Comparison of ENCODE assay signal across 15 mouse cellular contexts in the genomic region with DNA sequence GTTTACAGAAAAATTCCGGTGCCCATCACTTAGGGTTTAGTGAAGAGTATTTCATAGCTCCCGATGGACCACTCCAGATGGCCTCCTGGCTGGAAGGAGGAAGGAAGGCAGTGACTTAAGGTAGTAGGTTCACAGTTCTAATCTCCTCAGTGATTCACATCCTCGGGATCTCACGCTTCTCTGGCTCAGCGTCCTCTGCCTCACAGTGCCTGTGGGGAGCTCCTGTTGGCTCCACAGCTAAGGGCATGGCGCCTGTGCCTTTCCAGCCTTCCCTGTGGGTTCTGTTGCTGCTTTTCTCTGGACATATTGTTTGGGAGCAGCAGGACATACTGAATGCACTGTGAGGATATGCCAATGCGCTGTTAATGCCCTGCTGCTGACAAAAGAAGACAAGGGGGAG. TPM values are rescaled to one million over a fixed set of nuclear protein-coding genes. Genes with fewer than 3 reads are reported as not detected.
A peak's percentile ranks its signal among the peaks of the same experiment; 100 is the strongest.
DNase-seq lines count a peak whose midpoint lies in the region; ATAC-seq and TF ChIP-seq lines count a peak whose summit lies in the region.
"Had no signal": no experiment of that assay in that cellular context is flagged by ENCODE, and none has a peak within 500 bp of the region (broad histone marks: within the 10 kb centered on the region; RNA-seq: fewer than 3 reads in every experiment).

No protein-coding gene starts in this region.

- TF ChIP-seq CTCF in hindbrain, postnatal 0 days (IDR thresholded peaks at IDR 0.05; ENCODE audit: low read depth), result no peak
- no peak for TF ChIP-seq CTCF in forebrain, postnatal 0 days (IDR thresholded peaks at IDR 0.05; ENCODE audit: low read depth)
- no peak for TF ChIP-seq CTCF in left cerebral cortex, adult 2 months (IDR thresholded peaks at IDR 0.05)

- ATAC-seq in hindbrain, embryonic 14.5 days (ENCODE audit: low FRiP score), result no peak
- no peak for ATAC-seq in hindbrain, postnatal 0 days
- no peak for ATAC-seq in forebrain, postnatal 0 days
- ATAC-seq: forebrain, embryonic 15.5 days; Patski had no signal

- WGBS in hindbrain, embryonic 14.5 days, result 39% methylated on average over 7 of the region's 7 CpGs
- WGBS in hindbrain, postnatal 0 days, result 24% methylated on average over 7 of the region's 7 CpGs
- WGBS in embryonic facial prominence, embryonic 10.5 days, result 57% methylated on average over 7 of the region's 7 CpGs
- 42% methylated on average over 7 of the region's 7 CpGs for WGBS in forebrain, postnatal 0 days

- H3K27ac ChIP-seq in hindbrain, embryonic 14.5 days, result peak overlapping the region; percentile 6; the same call in 1 of the 2 replicates
- H3K27ac ChIP-seq in hindbrain, postnatal 0 days, result no peak overlapping the region
- H3K27ac ChIP-seq in brown adipose tissue, adult 24 weeks (replicated peaks; ENCODE audit: low read depth, low read length), result peak overlapping the region; percentile 7; the same call in 1 of the 2 replicates
- 0 out of 2 replicates have a peak overlapping the region, but pooled peaks have one; percentile 19 for H3K27ac ChIP-seq in embryonic facial prominence, embryonic 10.5 days (replicated peaks)
- no peak overlapping the region for H3K27ac ChIP-seq in forebrain, postnatal 0 days (ENCODE audit: low read depth, low read length)
- H3K27ac ChIP-seq in left cerebral cortex, adult 2 months, result no peak overlapping the region
- H3K27ac ChIP-seq: forebrain, embryonic 15.5 days; hindbrain, embryonic 12.5 days; layer of hippocampus, adult 2 months; limb, embryonic 12.5 days; liver, embryonic 13.5 days had no signal

- no peak overlapping the region for H3K4me2 ChIP-seq in hindbrain, embryonic 14.5 days (replicated peaks)
- H3K4me2 ChIP-seq in hindbrain, postnatal 0 days (ENCODE audit: low read depth, low read length), result no peak overlapping the region
- H3K4me2 ChIP-seq in forebrain, postnatal 0 days (ENCODE audit: low read depth), result no peak overlapping the region
- H3K4me2 ChIP-seq: forebrain, embryonic 15.5 days; hindbrain, embryonic 12.5 days; limb, embryonic 12.5 days; liver, embryonic 13.5 days had no signal

- no peaks in the 10 kb centered on the region for H3K36me3 ChIP-seq in hindbrain, embryonic 14.5 days (replicated peaks; ENCODE audit: control insufficient read depth, insufficient read depth)
- no peaks in the 10 kb centered on the region for H3K36me3 ChIP-seq in hindbrain, postnatal 0 days (ENCODE audit: insufficient read depth, low read length)
- no peaks in the 10 kb centered on the region for H3K36me3 ChIP-seq in embryonic facial prominence, embryonic 10.5 days (replicated peaks)
- H3K36me3 ChIP-seq in forebrain, postnatal 0 days (ENCODE audit: insufficient read depth), result no peaks in the 10 kb centered on the region
- H3K36me3 ChIP-seq: forebrain, embryonic 15.5 days; hindbrain, embryonic 12.5 days; limb, embryonic 12.5 days; liver, embryonic 13.5 days had no signal

- H3K9ac ChIP-seq in hindbrain, embryonic 14.5 days, result no peak overlapping the region
- no peak overlapping the region for H3K9ac ChIP-seq in hindbrain, postnatal 0 days (replicated peaks; ENCODE audit: low read length)
- no peak overlapping the region for H3K9ac ChIP-seq in forebrain, postnatal 0 days
- H3K9ac ChIP-seq: forebrain, embryonic 15.5 days; hindbrain, embryonic 12.5 days; limb, embryonic 12.5 days; liver, embryonic 13.5 days had no signal

- H3K27me3 ChIP-seq in hindbrain, embryonic 14.5 days (ENCODE audit: control insufficient read depth, insufficient read depth, low read length), result no peaks in the 10 kb centered on the region
- no peaks in the 10 kb centered on the region for H3K27me3 ChIP-seq in hindbrain, postnatal 0 days (ENCODE audit: insufficient read depth, low read length)
- no peaks in the 10 kb centered on the region; the same call in 1 of the 2 replicates for H3K27me3 ChIP-seq in embryonic facial prominence, embryonic 10.5 days (replicated peaks; ENCODE audit: low read depth, poor library complexity, severe bottlenecking)
- H3K27me3 ChIP-seq in forebrain, postnatal 0 days (ENCODE audit: insufficient read depth, low read length), result no peaks in the 10 kb centered on the region
- H3K27me3 ChIP-seq: forebrain, embryonic 15.5 days; hindbrain, embryonic 12.5 days; limb, embryonic 12.5 days; liver, embryonic 13.5 days; Patski had no signal

- DNase-seq in hindbrain, embryonic 14.5 days (ENCODE audit: low spot score), result no peak
- DNase-seq in hindbrain, postnatal 0 days (ENCODE audit: low spot score), result no peak
- DNase-seq in cerebellum, adult 18-20 months, result peak; percentile 67 to 72
- no peak for DNase-seq in embryonic facial prominence, embryonic 10.5 days (ENCODE audit: low spot score)
- no peak for DNase-seq in forebrain, postnatal 0 days
- no peak for DNase-seq in left cerebral cortex, adult 2 months (ENCODE audit: extremely low spot score in 1 of 2, low spot score in 2 of 2)
- DNase-seq: liver, embryonic 13.5 days; lung, postnatal 10 days had no signal

- intact Hi-C loops in left cerebral cortex, adult 2 months (cut with DNase I), result no loop called here

- H3K4me1 ChIP-seq in hindbrain, embryonic 14.5 days (replicated peaks; ENCODE audit: control insufficient read depth, insufficient read depth, low read length), result peaks cover 6% of the 10 kb centered on the region; the same call in 1 of the 2 replicates
- peaks cover 5% of the 10 kb centered on the region for H3K4me1 ChIP-seq in hindbrain, postnatal 0 days (ENCODE audit: insufficient read depth, low read length)
- H3K4me1 ChIP-seq in brown adipose tissue, adult 24 weeks (ENCODE audit: control insufficient read depth, insufficient read depth, insufficient read length, low read length), result peaks cover 12% of the 10 kb centered on the region
- H3K4me1 ChIP-seq in embryonic facial prominence, embryonic 10.5 days, result peaks cover 26% of the 10 kb centered on the region
- peaks cover 9% of the 10 kb centered on the region; the same call in 1 of the 2 replicates for H3K4me1 ChIP-seq in forebrain, postnatal 0 days (ENCODE audit: insufficient read depth)

- H3K9me3 ChIP-seq in hindbrain, embryonic 14.5 days (ENCODE audit: control insufficient read depth, low read length), result no peaks in the 10 kb centered on the region
- no peaks in the 10 kb centered on the region for H3K9me3 ChIP-seq in hindbrain, postnatal 0 days (ENCODE audit: low read length)
- H3K9me3 ChIP-seq in embryonic facial prominence, embryonic 10.5 days, result no peaks in the 10 kb centered on the region
- no peaks in the 10 kb centered on the region for H3K9me3 ChIP-seq in forebrain, postnatal 0 days (ENCODE audit: low read length)
- H3K9me3 ChIP-seq: forebrain, embryonic 15.5 days; hindbrain, embryonic 12.5 days; limb, embryonic 12.5 days; liver, embryonic 13.5 days had no signal

- no peak overlapping the region for H3K4me3 ChIP-seq in hindbrain, embryonic 14.5 days (replicated peaks; ENCODE audit: low read length)
- no peak overlapping the region for H3K4me3 ChIP-seq in hindbrain, postnatal 0 days (ENCODE audit: low read length)
- H3K4me3 ChIP-seq in brown adipose tissue, adult 24 weeks (ENCODE audit: insufficient read depth, low read depth, low read length), result no peak overlapping the region
- no peak overlapping the region for H3K4me3 ChIP-seq in embryonic facial prominence, embryonic 10.5 days
- no peak overlapping the region for H3K4me3 ChIP-seq in forebrain, postnatal 0 days (ENCODE audit: low read depth, low read length)
- H3K4me3 ChIP-seq in left cerebral cortex, adult 2 months, result no peak overlapping the region
- H3K4me3 ChIP-seq: erythroblast, embryonic 14.5 days; forebrain, embryonic 15.5 days; hindbrain, embryonic 12.5 days; layer of hippocampus, adult 2 months; limb, embryonic 12.5 days; liver, embryonic 13.5 days had no signal

RNA-seq across cellular contexts. Expression of a gene that starts 54.8 kb away (rescaled TPM):
- polyA plus RNA-seq in hindbrain, embryonic 14.5 days (2014; fragmentation: Nextera tagmentation; extraction: Ambion mirVana), result 28.6 and 29.4 TPM in 2 replicates
- 106 and 264 TPM in 2 replicates for total RNA-seq in hindbrain, postnatal 0 days (2014; rRNA removed)
- polyA plus RNA-seq in hindbrain, postnatal 0 days (2015; fragmentation: Nextera tagmentation; extraction: Ambion mirVana), result 33.0 and 33.2 TPM in 2 replicates
- polyA plus RNA-seq in brown adipose tissue, adult 24 weeks (2012; ENCODE audit: insufficient read depth, insufficient read length, missing spikeins), result 4.0 and 6.3 TPM in 2 replicates
- polyA plus RNA-seq in embryonic facial prominence, embryonic 10.5 days (2016; fragmentation: Nextera tagmentation; extraction: Ambion mirVana), result 13.5 and 13.9 TPM in 2 replicates
- total RNA-seq in forebrain, postnatal 0 days (2014; rRNA removed), result 64.6 and 85.7 TPM in 2 replicates
- polyA plus RNA-seq in forebrain, postnatal 0 days (2015; fragmentation: Nextera tagmentation; extraction: Ambion mirVana), result 28.3 and 35.6 TPM in 2 replicates
- total RNA-seq in left cerebral cortex, adult 2 months (2021), result 10 to 100 TPM; 39.4 to 40.0 TPM

Comparison
In these comparisons a context has a peak if more than half of its experiments do, and no peak if none do; other contexts are left out.
1. H3K27ac ChIP-seq: peak in hindbrain, embryonic 14.5 days (single experiment), brown adipose tissue, adult 24 weeks (single experiment) and embryonic facial prominence, embryonic 10.5 days (single experiment); none in hindbrain, postnatal 0 days (single experiment), forebrain, postnatal 0 days (single experiment) and left cerebral cortex, adult 2 months (single experiment).
2. DNase-seq: peak in cerebellum, adult 18-20 months (2 of 2); none in hindbrain, embryonic 14.5 days (single experiment), hindbrain, postnatal 0 days (single experiment), embryonic facial prominence, embryonic 10.5 days (single experiment), forebrain, postnatal 0 days (single experiment) and left cerebral cortex, adult 2 months (0 of 2).